Mouse (Mus musculus) heart, embryonic 10.5 days (tissue): ENCODE measurements at regions not wholly inside any gene's neighbourhood (a gene's known extent, or its start where the extent isn't known, plus 50 kb on each side); places are given as distances from the start of the nearest gene placed in this dataset.

Experiments used
- DNase-seq: peaks from one replicate; pipeline ENCODE4 v3.0.0-alpha.2; 2017; ENCODE audit warnings: low spot score
- H3K27ac ChIP-seq: fragments of 300-500 bp; sonication (generic); 2 replicates; pipeline ENCODE4 v1.5.1; 2016; ENCODE audit warnings: mild to moderate bottlenecking
- H3K27me3 ChIP-seq: fragments of 300-500 bp; sonication (generic); 2 replicates; pipeline ENCODE4 v1.6.1; 2016; ENCODE audit warnings: mild to moderate bottlenecking; ENCODE audit not compliant: poor library complexity, insufficient read depth, severe bottlenecking
- H3K36me3 ChIP-seq: fragments of 300-500 bp; sonication (generic); 2 replicates; pipeline ENCODE4 v1.6.1; 2016; ENCODE audit warnings: mild to moderate bottlenecking, moderate library complexity
- H3K4me1 ChIP-seq: fragments of 300-500 bp; sonication (generic); 2 replicates; pipeline ENCODE4 v1.6.1; 2016; ENCODE audit warnings: mild to moderate bottlenecking
- H3K4me3 ChIP-seq: fragments of 300-500 bp; sonication (generic); 2 replicates; pipeline ENCODE4 v1.5.1; 2016; ENCODE audit warnings: mild to moderate bottlenecking, moderate library complexity
- H3K9me3 ChIP-seq: fragments of 300-500 bp; sonication (generic); 2 replicates; pipeline ENCODE4 v1.6.1; 2016; ENCODE audit warnings: mild to moderate bottlenecking, moderate library complexity
- WGBS: fragments of 180-500 bp; shearing (Covaris S2); methylation state at CpG from one replicate; pipeline ENCODE4 v1.1.7; 2016; 5-methylcytosine and 5-hydroxymethylcytosine counted together

DNA sequence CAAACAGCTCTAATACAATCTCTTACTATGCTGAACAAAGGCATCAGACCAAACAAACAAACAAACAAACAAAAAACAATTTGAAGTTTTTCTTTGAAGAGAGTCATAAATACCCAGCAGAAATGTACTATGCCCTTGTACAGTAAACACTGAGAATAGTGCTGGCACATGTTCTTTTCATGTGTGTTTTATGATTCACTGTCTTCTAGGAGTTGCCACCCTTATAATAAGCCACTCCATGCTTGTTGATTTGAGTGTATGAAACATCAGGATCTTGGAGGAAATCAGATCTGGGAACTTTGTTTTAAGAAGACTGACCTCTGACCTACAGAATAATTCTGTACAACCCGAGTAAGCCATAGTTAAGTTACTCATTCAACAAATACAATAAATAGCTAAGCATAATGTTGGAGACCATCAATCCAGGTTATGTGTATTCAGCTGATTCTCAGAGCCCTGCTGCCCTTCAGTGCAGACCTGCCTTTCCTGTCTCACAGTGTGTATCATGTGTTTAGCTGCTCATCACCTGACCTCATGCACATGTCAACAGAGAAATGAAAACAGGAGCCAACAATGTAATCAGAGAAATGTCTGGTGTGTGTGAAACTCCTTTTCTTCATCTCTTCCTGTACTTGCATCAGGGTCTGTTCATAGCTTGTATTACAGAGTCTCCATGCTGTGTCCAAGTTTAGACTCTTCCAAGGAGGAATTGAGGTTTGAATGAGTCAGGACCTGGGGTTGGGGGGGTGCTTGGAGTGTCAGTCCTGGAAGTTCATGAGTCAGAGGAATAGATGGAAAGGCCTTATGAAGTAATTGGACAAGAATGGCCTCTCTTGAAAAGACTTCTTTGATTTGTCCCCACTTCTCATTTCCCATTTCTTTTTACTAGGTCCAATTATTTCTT lies 596.8 kb upstream of the Camk1g start:
- H3K36me3 ChIP-seq = no peaks in the 10 kb centered on the region
- no peaks in the 10 kb centered on the region for H3K9me3 ChIP-seq
- H3K27ac ChIP-seq = no peak overlapping the region
- no peaks in the 10 kb centered on the region for H3K27me3 ChIP-seq
- no peak for DNase-seq
- H3K4me3 ChIP-seq = no peak overlapping the region
- 60% methylated on average over 1 of the region's 1 CpGs for WGBS
- no peaks in the 10 kb centered on the region for H3K4me1 ChIP-seq

DNA sequence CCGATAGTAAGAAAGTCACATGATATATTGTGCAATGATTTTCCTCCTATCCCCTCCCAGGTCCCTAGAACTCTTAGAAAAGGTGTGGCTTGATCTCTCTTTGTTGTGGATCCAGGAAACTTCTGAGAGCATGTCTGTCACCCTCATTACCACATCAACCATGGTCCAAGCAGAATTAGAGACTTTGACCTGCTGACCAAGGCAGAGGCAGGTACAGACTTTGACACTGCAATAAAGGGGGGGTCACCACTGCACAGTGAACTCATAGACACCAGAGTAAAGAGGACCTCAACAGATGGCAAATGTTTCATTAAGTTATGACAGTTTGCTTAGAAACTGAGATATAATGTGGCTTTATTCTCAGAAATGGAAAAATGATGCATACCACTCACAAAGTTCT lies 595.2 kb upstream of the Camk1g start:
- Histone ChIP-seq H3K4me3 (no peak overlapping the region), H3K27me3 (no peaks in the 10 kb centered on the region), H3K9me3 (no peaks in the 10 kb centered on the region), H3K4me1 (no peaks in the 10 kb centered on the region), H3K36me3 (no peaks in the 10 kb centered on the region), H3K27ac (no peak overlapping the region)
- WGBS = 74% methylated on average over 1 of the region's 1 CpGs
- no peak for DNase-seq

DNA sequence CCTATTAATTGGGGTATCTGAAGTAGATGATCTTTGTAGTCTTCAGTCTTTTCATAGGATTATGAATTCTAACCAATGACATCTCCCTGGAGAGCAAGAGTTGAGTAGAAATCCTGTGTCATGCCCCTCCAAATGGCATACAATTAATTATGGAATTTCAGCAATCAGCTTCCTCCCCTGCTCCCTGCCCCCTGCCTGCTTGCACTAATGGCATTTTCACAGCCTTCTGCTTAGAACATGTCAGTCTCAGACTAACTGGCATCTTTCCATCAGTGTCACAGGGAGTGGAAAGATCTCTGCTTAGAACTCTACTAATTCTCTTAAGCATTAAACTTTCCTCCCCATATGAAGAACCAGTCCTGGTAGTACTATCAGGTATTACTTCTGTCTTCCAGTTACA lies 581.8 kb upstream of the Camk1g start:
- DNase-seq = no peak
- no peak overlapping the region for H3K27ac ChIP-seq
- no peaks in the 10 kb centered on the region for H3K27me3 ChIP-seq
- no peaks in the 10 kb centered on the region for H3K9me3 ChIP-seq
- H3K36me3 ChIP-seq = no peaks in the 10 kb centered on the region
- H3K4me3 ChIP-seq = no peak overlapping the region
- H3K4me1 ChIP-seq = no peaks in the 10 kb centered on the region

DNA sequence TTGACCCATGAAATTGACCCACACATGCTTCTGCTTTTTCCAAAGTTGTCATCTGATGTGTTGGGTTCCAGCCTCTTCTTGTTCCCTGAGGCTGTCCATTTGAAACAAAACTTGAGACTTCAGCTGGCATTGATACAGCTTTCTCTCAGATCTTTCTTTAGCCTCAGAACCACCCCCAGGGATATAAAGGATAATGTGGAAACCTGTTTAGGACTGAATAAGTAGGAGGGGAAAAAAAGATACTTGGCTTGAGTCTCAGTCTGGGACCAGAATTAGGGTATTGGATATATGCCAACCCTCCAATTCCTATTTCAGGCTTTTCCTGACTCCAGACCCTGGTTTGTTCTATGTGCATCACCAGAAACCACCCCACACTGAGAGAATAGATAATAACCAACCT lies 579.7 kb upstream of the Camk1g start:
- Histone ChIP-seq H3K4me1 (no peaks in the 10 kb centered on the region), H3K27ac (no peak overlapping the region), H3K27me3 (no peaks in the 10 kb centered on the region), H3K9me3 (no peaks in the 10 kb centered on the region), H3K36me3 (no peaks in the 10 kb centered on the region), H3K4me3 (no peak overlapping the region)
- no peak for DNase-seq

DNA sequence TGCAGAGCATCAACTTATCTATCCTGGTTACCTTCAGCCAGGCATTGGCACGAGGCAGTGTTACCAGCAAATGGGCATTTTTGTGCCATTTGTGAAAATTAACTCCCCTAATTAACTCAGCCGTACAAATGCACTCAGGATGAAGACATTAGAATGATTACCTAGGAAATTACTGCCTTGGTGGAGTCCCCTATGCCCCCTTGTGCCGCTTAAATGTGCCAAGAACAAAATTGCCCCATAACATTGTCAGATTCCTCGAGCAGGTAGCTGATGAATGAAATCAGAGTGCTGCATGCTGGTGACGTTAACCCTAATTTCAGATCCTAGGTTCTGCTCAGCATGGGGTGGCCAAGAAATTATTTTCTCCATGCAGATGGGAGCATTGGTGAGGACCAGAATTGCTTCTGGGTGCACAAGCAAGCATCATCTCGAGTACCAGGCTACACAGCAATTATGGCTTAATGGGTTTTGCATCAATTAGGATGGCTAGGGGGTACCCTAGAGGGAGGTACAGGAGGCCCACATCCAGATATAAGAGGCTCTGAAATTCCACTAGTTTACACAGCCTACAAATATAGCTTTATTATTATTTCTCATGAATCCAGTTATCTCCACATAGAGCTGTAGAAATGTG lies 577.0 kb upstream of the Camk1g start:
- no peaks in the 10 kb centered on the region for H3K4me1 ChIP-seq
- H3K36me3 ChIP-seq = no peaks in the 10 kb centered on the region
- H3K4me3 ChIP-seq = no peak overlapping the region
- H3K27ac ChIP-seq = no peak overlapping the region
- 76% methylated on average over 6 of the region's 6 CpGs for WGBS
- DNase-seq = no peak
- H3K9me3 ChIP-seq = no peaks in the 10 kb centered on the region
- no peaks in the 10 kb centered on the region for H3K27me3 ChIP-seq

DNA sequence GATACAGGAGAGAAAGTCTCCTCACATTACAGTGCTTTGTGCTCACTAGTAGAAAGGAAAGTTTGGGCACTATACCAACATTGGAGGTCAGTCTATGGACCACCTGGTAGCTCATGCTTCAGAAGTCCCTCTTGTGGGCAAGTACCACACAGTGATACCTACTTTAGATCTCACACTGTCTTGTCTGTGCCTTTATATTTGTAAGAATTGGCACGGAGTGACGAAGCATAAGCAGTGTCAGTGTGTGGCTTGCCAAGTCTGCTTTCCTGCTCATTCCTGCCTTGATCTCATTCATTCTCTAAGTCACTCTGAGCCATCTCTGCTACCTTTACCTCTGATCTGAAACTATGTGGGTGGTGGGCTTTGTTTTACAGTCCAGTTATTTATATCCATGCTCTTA lies 565.9 kb upstream of the Camk1g start:
- Histone ChIP-seq H3K4me3 (no peak overlapping the region), H3K27ac (no peak overlapping the region), H3K27me3 (no peaks in the 10 kb centered on the region), H3K36me3 (no peaks in the 10 kb centered on the region), H3K4me1 (peaks cover 5% of the 10 kb centered on the region), H3K9me3 (no peaks in the 10 kb centered on the region)
- 89% methylated on average over 2 of the region's 2 CpGs for WGBS
- DNase-seq = no peak

DNA sequence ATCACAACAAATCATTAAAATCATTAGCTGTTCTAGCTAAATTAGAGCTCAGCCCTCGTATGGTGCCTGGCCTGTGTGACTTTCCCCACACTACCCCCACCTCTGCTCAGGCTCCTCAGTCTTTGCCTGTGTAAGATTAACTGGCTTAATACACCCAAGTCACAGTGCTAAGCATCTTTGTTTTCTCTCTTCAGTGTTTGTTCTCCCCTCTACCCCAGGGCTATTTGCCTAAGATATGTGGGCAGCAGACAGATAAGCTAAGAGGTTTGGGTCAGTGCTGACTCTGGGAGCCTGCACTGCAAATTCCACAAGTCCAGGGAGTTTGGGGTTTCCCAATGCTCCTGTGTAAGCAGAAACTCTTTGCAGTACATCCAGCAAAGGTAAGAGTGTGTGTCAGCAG lies 564.2 kb upstream of the Camk1g start:
- H3K4me1 ChIP-seq = peaks cover 5% of the 10 kb centered on the region
- no peaks in the 10 kb centered on the region for H3K27me3 ChIP-seq
- H3K9me3 ChIP-seq = no peaks in the 10 kb centered on the region
- DNase-seq = no peak
- no peak overlapping the region for H3K27ac ChIP-seq
- no peaks in the 10 kb centered on the region for H3K36me3 ChIP-seq
- H3K4me3 ChIP-seq = no peak overlapping the region
- 21% methylated on average over 1 of the region's 1 CpGs for WGBS

DNA sequence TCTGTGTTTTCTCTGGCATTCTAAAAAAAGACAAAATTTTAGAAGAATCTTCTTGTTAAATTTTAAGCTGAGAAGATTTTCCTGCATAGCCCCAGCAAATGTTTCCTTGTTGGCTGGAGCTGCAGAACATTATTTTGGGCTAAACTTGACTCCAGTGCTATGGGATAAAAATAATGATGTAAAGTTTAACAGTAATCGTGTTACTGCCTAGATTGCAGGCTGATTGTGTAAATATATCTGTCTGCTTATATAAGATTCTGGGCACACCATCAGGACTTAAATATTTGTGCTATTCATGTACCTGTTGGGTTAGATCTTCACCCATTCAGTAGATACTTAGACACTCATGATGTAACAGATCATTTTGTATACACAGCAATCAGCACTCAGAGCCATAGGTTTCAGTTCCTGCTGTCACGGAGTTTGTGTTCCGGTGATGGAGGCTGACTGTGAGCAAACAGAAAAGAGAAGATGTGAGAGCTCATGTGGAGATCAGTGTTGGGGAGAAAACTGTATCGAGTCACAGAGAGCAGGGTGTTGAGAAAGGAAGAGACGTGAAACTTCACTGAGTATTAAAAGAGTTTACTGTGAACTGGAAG lies 561.1 kb upstream of the Camk1g start:
- 70% methylated on average over 5 of the region's 5 CpGs for WGBS
- H3K27ac ChIP-seq = no peak overlapping the region
- no peak for DNase-seq
- H3K4me3 ChIP-seq = no peak overlapping the region
- peaks cover 5% of the 10 kb centered on the region for H3K4me1 ChIP-seq
- no peaks in the 10 kb centered on the region for H3K36me3 ChIP-seq
- H3K27me3 ChIP-seq = no peaks in the 10 kb centered on the region
- no peaks in the 10 kb centered on the region for H3K9me3 ChIP-seq

DNA sequence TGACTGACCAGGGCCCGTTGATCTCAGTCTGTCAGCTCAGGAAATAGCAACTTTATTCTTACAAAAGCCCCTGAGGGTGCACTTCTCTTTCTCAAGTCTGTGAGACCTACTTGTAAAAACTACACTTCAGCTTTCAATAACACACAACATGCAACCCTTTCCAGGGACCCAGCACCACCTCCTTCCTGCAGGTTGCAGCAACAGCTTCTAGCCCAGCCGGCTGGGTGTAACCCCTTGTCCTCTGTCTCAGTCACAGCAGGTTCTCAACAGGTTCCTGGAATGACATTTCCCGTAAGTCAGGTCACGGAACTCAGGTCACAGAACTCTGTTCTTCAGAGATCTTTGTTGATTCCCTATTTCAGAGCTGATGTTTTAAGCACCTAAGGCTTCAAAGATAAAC lies 558.5 kb upstream of the Camk1g start:
- Histone ChIP-seq H3K27me3 (no peaks in the 10 kb centered on the region), H3K36me3 (no peaks in the 10 kb centered on the region), H3K4me1 (no peaks in the 10 kb centered on the region), H3K9me3 (no peaks in the 10 kb centered on the region), H3K27ac (no peak overlapping the region), H3K4me3 (no peak overlapping the region)
- DNase-seq = no peak
- 70% methylated on average over 4 of the region's 4 CpGs for WGBS

DNA sequence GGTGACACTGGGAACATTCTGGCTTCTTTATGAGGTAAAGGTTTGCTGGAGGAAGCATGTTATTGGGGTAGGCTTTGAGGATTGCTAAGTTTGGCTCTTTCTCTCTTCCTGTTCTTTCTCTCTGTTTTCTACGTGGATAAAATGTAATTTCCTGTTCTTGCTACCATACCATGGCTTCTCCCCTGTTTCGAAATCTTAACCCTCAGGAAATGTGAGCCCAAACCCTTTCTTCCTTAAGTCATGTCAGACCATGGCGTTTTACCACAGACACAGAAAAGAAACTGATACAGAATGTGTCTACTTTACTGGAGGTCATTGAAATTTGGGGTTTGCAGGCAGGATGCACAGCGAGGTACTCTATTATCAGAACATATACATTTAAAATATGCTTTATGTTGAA lies 552.7 kb upstream of the Camk1g start:
- Histone ChIP-seq H3K4me3 (no peak overlapping the region), H3K9me3 (no peaks in the 10 kb centered on the region), H3K27me3 (no peaks in the 10 kb centered on the region), H3K4me1 (no peaks in the 10 kb centered on the region), H3K36me3 (no peaks in the 10 kb centered on the region), H3K27ac (no peak overlapping the region)
- no peak for DNase-seq
- 77% methylated on average over 4 of the region's 4 CpGs for WGBS

DNA sequence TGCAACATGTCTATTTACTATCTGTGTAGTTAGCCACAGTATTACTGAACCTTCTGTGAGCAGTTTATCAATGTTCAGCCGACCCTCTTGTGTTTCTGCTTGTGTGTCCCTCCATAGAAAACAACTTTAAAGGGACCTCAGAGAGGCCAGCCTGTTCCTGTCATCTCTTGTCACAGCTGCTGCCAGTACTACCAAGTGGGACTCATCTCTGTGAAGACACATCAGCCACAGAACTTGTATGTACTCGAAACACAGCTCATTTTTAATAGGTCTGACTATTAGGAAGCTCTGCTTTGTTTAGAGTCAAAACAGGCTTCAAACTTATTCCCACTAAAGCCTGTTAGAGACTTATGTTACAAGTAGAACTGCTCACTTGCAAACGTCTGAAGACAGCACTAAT lies 549.1 kb upstream of the Camk1g start:
- Histone ChIP-seq H3K4me3 (no peak overlapping the region), H3K36me3 (no peaks in the 10 kb centered on the region), H3K27ac (no peak overlapping the region), H3K9me3 (no peaks in the 10 kb centered on the region), H3K4me1 (no peaks in the 10 kb centered on the region), H3K27me3 (no peaks in the 10 kb centered on the region)
- WGBS = 49% methylated on average over 3 of the region's 3 CpGs
- no peak for DNase-seq

DNA sequence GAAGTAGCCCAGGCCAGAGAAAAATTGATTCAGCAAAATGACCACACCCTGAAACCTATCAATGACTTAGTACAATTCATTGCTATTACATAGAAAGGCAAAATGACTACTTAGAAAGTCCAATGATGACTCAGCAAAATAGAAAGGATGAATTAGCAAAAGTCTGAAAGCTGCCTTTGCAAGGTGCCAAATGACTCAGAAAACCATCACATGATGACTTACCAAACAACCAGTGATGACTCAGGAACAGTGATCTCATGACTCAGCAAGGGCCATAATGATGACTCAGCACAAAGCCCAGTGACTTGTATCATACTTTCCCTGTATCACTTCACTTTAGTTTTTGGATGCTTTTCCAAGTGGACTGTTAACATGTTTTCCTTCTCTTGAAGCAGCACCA lies 535.6 kb upstream of the Camk1g start:
- H3K27me3 ChIP-seq = no peaks in the 10 kb centered on the region
- H3K9me3 ChIP-seq = no peaks in the 10 kb centered on the region
- no peak overlapping the region for H3K27ac ChIP-seq
- H3K4me3 ChIP-seq = no peak overlapping the region
- no peak for DNase-seq
- no peaks in the 10 kb centered on the region for H3K36me3 ChIP-seq
- H3K4me1 ChIP-seq = no peaks in the 10 kb centered on the region

DNA sequence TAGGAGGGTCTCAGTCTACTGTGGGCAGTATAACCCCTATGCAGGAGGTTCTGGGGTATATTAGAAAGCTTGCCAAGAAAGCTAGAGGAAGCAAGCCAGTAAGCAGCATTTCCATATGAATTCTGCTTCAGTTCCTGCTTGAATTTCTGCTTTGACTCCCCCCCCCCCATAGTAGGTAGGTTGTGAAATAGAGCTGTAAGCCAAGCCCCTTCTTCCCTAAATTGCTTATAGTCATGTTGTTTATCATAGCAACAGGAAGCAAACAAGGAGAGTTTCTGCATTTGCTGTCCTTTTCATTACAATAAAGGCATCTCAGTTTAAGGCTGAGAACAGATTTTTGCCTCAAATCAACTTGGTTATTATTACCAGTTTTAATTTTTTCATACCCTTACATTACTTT lies 524.0 kb upstream of the Camk1g start:
- DNase-seq = no peak
- no peak overlapping the region for H3K4me3 ChIP-seq
- H3K4me1 ChIP-seq = no peaks in the 10 kb centered on the region

More for the DNA sequence above, 524.0 kb upstream of the Camk1g start:
- Histone ChIP-seq H3K9me3 (no peaks in the 10 kb centered on the region), H3K27ac (no peak overlapping the region), H3K27me3 (no peaks in the 10 kb centered on the region), H3K36me3 (no peaks in the 10 kb centered on the region)
